In the genomic region with DNA sequence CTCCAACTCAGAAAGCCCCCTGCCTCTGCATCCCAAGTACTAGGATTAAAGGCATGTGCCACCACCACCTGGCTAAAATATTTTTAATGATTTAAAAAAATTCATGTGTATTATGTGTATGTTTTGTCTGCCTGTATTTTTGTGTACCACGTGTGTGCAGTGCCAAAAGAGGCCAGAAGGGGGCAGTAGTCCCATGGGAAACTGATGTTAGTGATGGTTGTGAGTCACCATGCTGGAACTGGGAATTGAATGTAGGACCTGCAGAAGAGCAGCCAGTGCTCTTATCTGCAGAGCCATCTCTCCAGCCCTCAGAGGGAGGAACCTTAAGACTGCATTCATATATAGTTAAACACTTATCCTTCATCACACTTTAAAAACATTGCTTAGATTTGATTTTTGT, we compare ENCODE assay signal across 20 mouse cellular contexts. TPM values are rescaled to one million over a fixed set of nuclear protein-coding genes. Genes with fewer than 3 reads are reported as not detected.
DNase-seq lines count a peak whose midpoint lies in the region; ATAC-seq and TF ChIP-seq lines count a peak whose summit lies in the region.
"Had no signal": no experiment of that assay in that cellular context is flagged by ENCODE, and none has a peak within 500 bp of the region (broad histone marks: within the 10 kb centered on the region; RNA-seq: fewer than 3 reads in every experiment).

No protein-coding gene starts in this region.

- no peak overlapping the region for H3K4me2 ChIP-seq in hindbrain, embryonic 14.5 days (replicated peaks)
- no peak overlapping the region for H3K4me2 ChIP-seq in lung, embryonic 14.5 days
- H3K4me2 ChIP-seq: embryonic facial prominence, embryonic 12.5 days; forebrain, embryonic 12.5 days had no signal

- no peak overlapping the region for H3K9ac ChIP-seq in hindbrain, embryonic 14.5 days
- H3K9ac ChIP-seq in lung, embryonic 14.5 days = no peak overlapping the region
- H3K9ac ChIP-seq in MEL (ENCODE audit: control insufficient read depth, low read depth, low read length, poor library complexity, severe bottlenecking) = no peak overlapping the region
- H3K9ac ChIP-seq: embryonic facial prominence, embryonic 12.5 days; forebrain, embryonic 12.5 days had no signal

- no peak overlapping the region for H3K27ac ChIP-seq in hindbrain, embryonic 10.5 days
- no peak overlapping the region for H3K27ac ChIP-seq in hindbrain, embryonic 14.5 days
- no peak overlapping the region for H3K27ac ChIP-seq in lung, embryonic 14.5 days (ENCODE audit: low read depth)
- no peak overlapping the region for H3K27ac ChIP-seq in MEL (ENCODE audit: control insufficient read depth, low read depth, low read length)
- H3K27ac ChIP-seq: embryonic facial prominence, embryonic 12.5 days; forebrain, embryonic 12.5 days; heart, embryonic 10.5 days; limb, embryonic 10.5 days; midbrain, embryonic 10.5 days had no signal

- no peak for TF ChIP-seq POLR2A in MEL (IDR thresholded peaks at IDR 0.05; ENCODE audit: control insufficient read depth in 1 of 2, insufficient read depth in 1 of 2, low read depth in 1 of 2, low read length in 2 of 2, poor library complexity in 1 of 2)

- DNase-seq in hindbrain, embryonic 10.5 days (ENCODE audit: low spot score) = peak; percentile 11
- DNase-seq in hindbrain, embryonic 14.5 days (ENCODE audit: low spot score) = no peak
- no peak for DNase-seq in lung, embryonic 14.5 days
- no peak for DNase-seq in lung, adult 18-20 months
- peak; percentile 58 for DNase-seq in MEL (ENCODE audit: low read depth, low spot score)
- peak; percentile 32 for DNase-seq in splenic B cell, adult 2 months (ENCODE audit: low read depth, low spot score)
- no peak for DNase-seq in right cerebral cortex, postnatal 36 days (ENCODE audit: low spot score in 2 of 2)
- DNase-seq: heart, postnatal 4 days; layer of hippocampus, adult 9-11 months; spleen, adult 18-20 months had no signal

- no peaks in the 10 kb centered on the region for H3K36me3 ChIP-seq in hindbrain, embryonic 10.5 days
- H3K36me3 ChIP-seq in hindbrain, embryonic 14.5 days (replicated peaks; ENCODE audit: control insufficient read depth, insufficient read depth) = no peaks in the 10 kb centered on the region
- H3K36me3 ChIP-seq in lung, embryonic 14.5 days (ENCODE audit: insufficient read depth) = no peaks in the 10 kb centered on the region
- peaks cover 0 to 20% of the 10 kb centered on the region in 2 experiments; a peak in 2 of 4 replicates for H3K36me3 ChIP-seq in MEL (ENCODE audit: control insufficient read depth in 1 of 2, insufficient read depth in 2 of 2, low read length in 2 of 2)
- H3K36me3 ChIP-seq in splenic B cell, adult 2 months (ENCODE audit: control insufficient read depth, insufficient read depth, low read length, poor library complexity, severe bottlenecking) = no peaks in the 10 kb centered on the region
- H3K36me3 ChIP-seq: embryonic facial prominence, embryonic 12.5 days; forebrain, embryonic 12.5 days; heart, embryonic 10.5 days; limb, embryonic 10.5 days; midbrain, embryonic 10.5 days had no signal

- no peak for ATAC-seq in hindbrain, embryonic 14.5 days (ENCODE audit: low FRiP score)
- ATAC-seq in lung, embryonic 14.5 days (ENCODE audit: insufficient read depth) = no peak
- ATAC-seq: activated CD4-positive, CD25-positive, alpha-beta regulatory T cell, adult 4 months had no signal

- no peak overlapping the region for H3K4me3 ChIP-seq in hindbrain, embryonic 10.5 days
- H3K4me3 ChIP-seq in hindbrain, embryonic 14.5 days (replicated peaks; ENCODE audit: low read length) = no peak overlapping the region
- H3K4me3 ChIP-seq in lung, embryonic 14.5 days (ENCODE audit: low read depth, low read length) = no peak overlapping the region
- H3K4me3 ChIP-seq in MEL (ENCODE audit: control insufficient read depth in 1 of 2, insufficient read depth in 1 of 2, low read depth in 2 of 2, low read length in 2 of 2) = no peak overlapping the region
- H3K4me3 ChIP-seq: embryonic facial prominence, embryonic 12.5 days; forebrain, embryonic 12.5 days; heart, embryonic 10.5 days; limb, embryonic 10.5 days; midbrain, embryonic 10.5 days had no signal

- H3K27me3 ChIP-seq in hindbrain, embryonic 10.5 days (ENCODE audit: insufficient read depth, poor library complexity, severe bottlenecking) = no peaks in the 10 kb centered on the region
- H3K27me3 ChIP-seq in hindbrain, embryonic 14.5 days (ENCODE audit: control insufficient read depth, insufficient read depth, low read length) = no peaks in the 10 kb centered on the region
- no peaks in the 10 kb centered on the region for H3K27me3 ChIP-seq in lung, embryonic 14.5 days (ENCODE audit: insufficient read depth, low read length)
- H3K27me3 ChIP-seq in MEL (ENCODE audit: control insufficient read depth in 1 of 2, insufficient read depth in 2 of 2, low read length in 2 of 2) = peaks cover 0 to 6% of the 10 kb centered on the region in 2 experiments; a peak in 2 of 4 replicates
- H3K27me3 ChIP-seq in splenic B cell, adult 2 months (ENCODE audit: control insufficient read depth, insufficient read depth, low read length, poor library complexity, severe bottlenecking) = no peaks in the 10 kb centered on the region
- H3K27me3 ChIP-seq: embryonic facial prominence, embryonic 12.5 days had no signal

- no peaks in the 10 kb centered on the region; the same call in 1 of the 2 replicates for H3K79me2 ChIP-seq in MEL (ENCODE audit: control insufficient read depth, insufficient read depth, low read length, poor library complexity)

- TF ChIP-seq RAD21 in MEL (IDR thresholded peaks at IDR 0.05; ENCODE audit: low read depth, low read length) = peak; percentile 41

- H3K9me3 ChIP-seq in hindbrain, embryonic 10.5 days = peaks cover 5% of the 10 kb centered on the region; the same call in 1 of the 2 replicates
- no peaks in the 10 kb centered on the region for H3K9me3 ChIP-seq in hindbrain, embryonic 14.5 days (ENCODE audit: control insufficient read depth, low read length)
- H3K9me3 ChIP-seq in lung, embryonic 14.5 days (ENCODE audit: low read depth, low read length) = no peaks in the 10 kb centered on the region
- no peaks in the 10 kb centered on the region for H3K9me3 ChIP-seq in MEL (replicated peaks; ENCODE audit: insufficient read depth, low read length)
- H3K9me3 ChIP-seq: limb, embryonic 10.5 days; midbrain, embryonic 10.5 days had no signal

- TF ChIP-seq EP300 in MEL (IDR thresholded peaks at IDR 0.05; ENCODE audit: low read depth in 1 of 2, low read length in 2 of 2) = no peak

- H3K4me1 ChIP-seq in hindbrain, embryonic 10.5 days (replicated peaks) = peaks cover 31% of the 10 kb centered on the region
- peaks cover 12% of the 10 kb centered on the region for H3K4me1 ChIP-seq in hindbrain, embryonic 14.5 days (replicated peaks; ENCODE audit: control insufficient read depth, insufficient read depth, low read length)
- H3K4me1 ChIP-seq in lung, embryonic 14.5 days (ENCODE audit: insufficient read depth) = peaks cover 9% of the 10 kb centered on the region; the same call in 1 of the 2 replicates
- peaks cover 13 to 31% of the 10 kb centered on the region in 2 experiments for H3K4me1 ChIP-seq in MEL (ENCODE audit: control insufficient read depth in 1 of 2, insufficient read depth in 2 of 2, low read length in 2 of 2)

- peak; percentile 52 for TF ChIP-seq CTCF in lung, embryonic 14.5 days (IDR thresholded peaks at IDR 0.05; ENCODE audit: low read depth)
- peak; percentile 65 to 80 (median 70) for TF ChIP-seq CTCF in MEL (IDR thresholded peaks at IDR 0.05 in 2 of 3, conservative IDR thresholded peaks at IDR 0.05 in 1 of 3; ENCODE audit: control insufficient read depth in 1 of 3, insufficient read depth in 1 of 3, low read depth in 2 of 3, low read length in 3 of 3, poor library complexity in 1 of 3, severe bottlenecking in 1 of 3)

- WGBS in hindbrain, embryonic 10.5 days = 67% methylated on average over 1 of the region's 1 CpGs
- WGBS in hindbrain, embryonic 14.5 days = 69% methylated on average over 1 of the region's 1 CpGs
- 63% methylated on average over 1 of the region's 1 CpGs for WGBS in lung, embryonic 14.5 days

RNA-seq across cellular contexts. Expression of gene Slc46a1, which starts 3.6 kb away (rescaled TPM):
- polyA plus RNA-seq in hindbrain, embryonic 10.5 days (2016; fragmentation: Nextera tagmentation; extraction: Ambion mirVana) = 20.2 and 21.1 TPM in 2 replicates
- polyA plus RNA-seq in hindbrain, embryonic 14.5 days (2014; fragmentation: Nextera tagmentation; extraction: Ambion mirVana) = 25.2 and 25.5 TPM in 2 replicates
- polyA plus RNA-seq in lung, embryonic 14.5 days (2014; fragmentation: Nextera tagmentation; extraction: Ambion mirVana) = 13.5 and 14.3 TPM in 2 replicates
- total RNA-seq in MEL (2012; rRNA removed) = 7.5 and 11.6 TPM in 2 replicates
- polyA plus RNA-seq in MEL (2012; ENCODE audit: insufficient read depth in 1 of 2, insufficient read length in 2 of 2, low read depth in 1 of 2, low replicate concordance in 2 of 2, missing spikeins in 1 of 2) = 1 to 10 TPM in 1 of 2 experiments, not detected in 1; 8.3 TPM

RNA-seq across cellular contexts. Expression of gene Sarm1, which starts 35.7 kb away (rescaled TPM):
- 11.2 and 20.8 TPM in 2 replicates for polyA plus RNA-seq in hindbrain, embryonic 10.5 days (2016; fragmentation: Nextera tagmentation; extraction: Ambion mirVana)
- 52.0 and 55.1 TPM in 2 replicates for polyA plus RNA-seq in hindbrain, embryonic 14.5 days (2014; fragmentation: Nextera tagmentation; extraction: Ambion mirVana)
- 1.2 and 1.4 TPM in 2 replicates for polyA plus RNA-seq in lung, embryonic 14.5 days (2014; fragmentation: Nextera tagmentation; extraction: Ambion mirVana)
- 0.73 and 1.1 TPM in 2 replicates for total RNA-seq in MEL (2012; rRNA removed)
- 1 to 10 TPM in 1 of 2 experiments, not detected in 1; 4.3 TPM for polyA plus RNA-seq in MEL (2012; ENCODE audit: insufficient read depth in 1 of 2, insufficient read length in 2 of 2, low read depth in 1 of 2, low replicate concordance in 2 of 2, missing spikeins in 1 of 2)

RNA-seq across cellular contexts. Expression of gene Vtn, which starts 37.0 kb away (rescaled TPM):
- polyA plus RNA-seq in hindbrain, embryonic 10.5 days (2016; fragmentation: Nextera tagmentation; extraction: Ambion mirVana) = 66.9 and 96.6 TPM in 2 replicates
- polyA plus RNA-seq in hindbrain, embryonic 14.5 days (2014; fragmentation: Nextera tagmentation; extraction: Ambion mirVana) = 178 and 201 TPM in 2 replicates
- polyA plus RNA-seq in lung, embryonic 14.5 days (2014; fragmentation: Nextera tagmentation; extraction: Ambion mirVana) = 0.20 and 0.50 TPM in 2 replicates
- not detected in 2 replicates for total RNA-seq in MEL (2012; rRNA removed)
- under 1 TPM in 1 of 2 experiments, not detected in 1; 0.18 TPM for polyA plus RNA-seq in MEL (2012; ENCODE audit: insufficient read depth in 1 of 2, insufficient read length in 2 of 2, low read depth in 1 of 2, low replicate concordance in 2 of 2, missing spikeins in 1 of 2)
- polyA plus RNA-seq: activated CD4-positive, CD25-positive, alpha-beta regulatory T cell, adult 4 months; limb, embryonic 10.5 days had no signal

RNA-seq across cellular contexts. Expression of gene Slc13a2, which starts 39.9 kb away (rescaled TPM):
- not detected in 2 replicates for polyA plus RNA-seq in hindbrain, embryonic 10.5 days (2016; fragmentation: Nextera tagmentation; extraction: Ambion mirVana)
- polyA plus RNA-seq in hindbrain, embryonic 14.5 days (2014; fragmentation: Nextera tagmentation; extraction: Ambion mirVana) = not detected in 2 replicates
- polyA plus RNA-seq in lung, embryonic 14.5 days (2014; fragmentation: Nextera tagmentation; extraction: Ambion mirVana) = not detected in 2 replicates
- total RNA-seq in MEL (2012; rRNA removed) = not detected in 2 replicates
- not detected for polyA plus RNA-seq in MEL (2012; ENCODE audit: insufficient read depth in 1 of 2, insufficient read length in 2 of 2, low read depth in 1 of 2, low replicate concordance in 2 of 2, missing spikeins in 1 of 2)
- total RNA-seq: gastrocnemius, adult 8-10 months; heart, postnatal 4 days had no signal
- polyA plus RNA-seq: activated CD4-positive, CD25-positive, alpha-beta regulatory T cell, adult 4 months; embryonic facial prominence, embryonic 12.5 days; forebrain, embryonic 12.5 days; heart, embryonic 10.5 days; limb, embryonic 10.5 days; midbrain, embryonic 10.5 days; neural tube, embryonic 11.5 days had no signal

RNA-seq across cellular contexts. Expression of gene Sebox, which starts 41.4 kb away (rescaled TPM):
- polyA plus RNA-seq in hindbrain, embryonic 10.5 days (2016; fragmentation: Nextera tagmentation; extraction: Ambion mirVana) = not detected in 2 replicates
- 0.21 TPM in 1 of 2 replicates, not detected in the other for polyA plus RNA-seq in hindbrain, embryonic 14.5 days (2014; fragmentation: Nextera tagmentation; extraction: Ambion mirVana)
- polyA plus RNA-seq in lung, embryonic 14.5 days (2014; fragmentation: Nextera tagmentation; extraction: Ambion mirVana) = not detected in 2 replicates
- 0.15 TPM in 1 of 2 replicates, not detected in the other for total RNA-seq in MEL (2012; rRNA removed)
- polyA plus RNA-seq in MEL (2012; ENCODE audit: insufficient read depth in 1 of 2, insufficient read length in 2 of 2, low read depth in 1 of 2, low replicate concordance in 2 of 2, missing spikeins in 1 of 2) = under 1 TPM in 1 of 2 experiments, not detected in 1; 0.06 TPM
- total RNA-seq: gastrocnemius, adult 8-10 months; heart, postnatal 4 days had no signal
- polyA plus RNA-seq: activated CD4-positive, CD25-positive, alpha-beta regulatory T cell, adult 4 months; embryonic facial prominence, embryonic 12.5 days; forebrain, embryonic 12.5 days; heart, embryonic 10.5 days; kidney, embryonic 14.5 days; limb, embryonic 10.5 days; lung, embryonic 16.5 days; midbrain, embryonic 10.5 days; neural tube, embryonic 11.5 days had no signal

Comparison
In these comparisons a context has a peak if more than half of its experiments do, and no peak if none do; other contexts are left out.
1. DNase-seq: peak in hindbrain, embryonic 10.5 days (single experiment), MEL (single experiment) and splenic B cell, adult 2 months (single experiment); none in hindbrain, embryonic 14.5 days (single experiment), lung, embryonic 14.5 days (single experiment), lung, adult 18-20 months (0 of 2) and right cerebral cortex, postnatal 36 days (0 of 2).
2. RNA of gene Vtn, which starts 37.0 kb away (polyA plus RNA-seq): 178 to 201 TPM in hindbrain, embryonic 14.5 days and 66.9 to 96.6 TPM in hindbrain, embryonic 10.5 days; 0.20 to 0.50 TPM in lung, embryonic 14.5 days and 0.18 TPM in MEL; every median in the first group is over 10 times any median in the second.